Mouse (Mus musculus): ENCODE measurements at regions not wholly inside any gene's neighbourhood (a gene's known extent, or its start where the extent isn't known, plus 50 kb on each side); places are given as distances from the start of the nearest gene placed in this dataset.

GRCm38 (mm10) chr10:104592009-104592603 is 398.3 kb downstream of the Gm4340 start:
- no peaks in the 10 kb centered on the region for H3K9me3 ChIP-seq (replicated peaks; ENCODE audit: control insufficient read depth, insufficient read depth, low read length, poor library complexity, severe bottlenecking)
- H3K4me3 ChIP-seq (ENCODE audit: low read depth, low read length): no peak overlapping the region
- H3K36me3 ChIP-seq (ENCODE audit: control insufficient read depth, insufficient read depth, low read length, poor library complexity, severe bottlenecking): no peaks in the 10 kb centered on the region
- no peak for TF ChIP-seq CTCF (IDR thresholded peaks at IDR 0.05; ENCODE audit: low read depth, low read length)
- no peak for TF ChIP-seq POLR2A (IDR thresholded peaks at IDR 0.05; ENCODE audit: insufficient read depth, low read length)
- TF ChIP-seq EP300 (IDR thresholded peaks at IDR 0.05; ENCODE audit: insufficient read depth, low read depth, low read length): no peak
- no peak overlapping the region for H3K27ac ChIP-seq (ENCODE audit: insufficient read depth, low read length)
- H3K4me1 ChIP-seq (ENCODE audit: control insufficient read depth, insufficient read depth, low read length): no peaks in the 10 kb centered on the region
- H3K27me3 ChIP-seq (ENCODE audit: control insufficient read depth, insufficient read depth, low read length, poor library complexity, severe bottlenecking): no peaks in the 10 kb centered on the region
- H3K9ac ChIP-seq (ENCODE audit: low read depth, poor library complexity, severe bottlenecking): no peak overlapping the region

GRCm38 (mm10) chr10:104595920-104596319 is 402.1 kb downstream of the Gm4340 start:
- no peaks in the 10 kb centered on the region for H3K9me3 ChIP-seq (replicated peaks; ENCODE audit: control insufficient read depth, insufficient read depth, low read length, poor library complexity, severe bottlenecking)
- no peak overlapping the region for H3K27ac ChIP-seq (ENCODE audit: insufficient read depth, low read length)
- H3K4me3 ChIP-seq (ENCODE audit: low read depth, low read length): no peak overlapping the region
- TF ChIP-seq CTCF (IDR thresholded peaks at IDR 0.05; ENCODE audit: low read depth, low read length) (no peak), EP300 (IDR thresholded peaks at IDR 0.05; ENCODE audit: insufficient read depth, low read depth, low read length) (no peak), POLR2A (IDR thresholded peaks at IDR 0.05; ENCODE audit: insufficient read depth, low read length) (no peak)
- no peaks in the 10 kb centered on the region for H3K4me1 ChIP-seq (ENCODE audit: control insufficient read depth, insufficient read depth, low read length)
- H3K27me3 ChIP-seq (ENCODE audit: control insufficient read depth, insufficient read depth, low read length, poor library complexity, severe bottlenecking): no peaks in the 10 kb centered on the region
- H3K9ac ChIP-seq (ENCODE audit: low read depth, poor library complexity, severe bottlenecking): no peak overlapping the region
- no peaks in the 10 kb centered on the region for H3K36me3 ChIP-seq (ENCODE audit: control insufficient read depth, insufficient read depth, low read length, poor library complexity, severe bottlenecking)

GRCm38 (mm10) chr10:104627629-104628028 is 433.8 kb downstream of the Gm4340 start:
- H3K9ac ChIP-seq (ENCODE audit: low read depth, poor library complexity, severe bottlenecking): no peak overlapping the region
- no peaks in the 10 kb centered on the region for H3K9me3 ChIP-seq (replicated peaks; ENCODE audit: control insufficient read depth, insufficient read depth, low read length, poor library complexity, severe bottlenecking)
- H3K27ac ChIP-seq (ENCODE audit: insufficient read depth, low read length): no peak overlapping the region
- H3K4me1 ChIP-seq (ENCODE audit: control insufficient read depth, insufficient read depth, low read length): no peaks in the 10 kb centered on the region
- H3K4me3 ChIP-seq (ENCODE audit: low read depth, low read length): no peak overlapping the region
- TF ChIP-seq CTCF (IDR thresholded peaks at IDR 0.05; ENCODE audit: low read depth, low read length) (no peak), POLR2A (IDR thresholded peaks at IDR 0.05; ENCODE audit: insufficient read depth, low read length) (no peak), EP300 (IDR thresholded peaks at IDR 0.05; ENCODE audit: insufficient read depth, low read depth, low read length) (no peak)
- no peaks in the 10 kb centered on the region for H3K36me3 ChIP-seq (ENCODE audit: control insufficient read depth, insufficient read depth, low read length, poor library complexity, severe bottlenecking)
- H3K27me3 ChIP-seq (ENCODE audit: control insufficient read depth, insufficient read depth, low read length, poor library complexity, severe bottlenecking): no peaks in the 10 kb centered on the region

GRCm38 (mm10) chr10:104651020-104651419 is 457.2 kb downstream of the Gm4340 start:
- H3K4me3 ChIP-seq (ENCODE audit: low read depth, low read length): no peak overlapping the region
- H3K27me3 ChIP-seq (ENCODE audit: control insufficient read depth, insufficient read depth, low read length, poor library complexity, severe bottlenecking): no peaks in the 10 kb centered on the region
- peaks cover 4% of the 10 kb centered on the region; the same call in 1 of the 2 replicates for H3K9me3 ChIP-seq (replicated peaks; ENCODE audit: control insufficient read depth, insufficient read depth, low read length, poor library complexity, severe bottlenecking)
- peak overlapping the region; percentile 29; the same call in 1 of the 2 replicates for H3K27ac ChIP-seq (ENCODE audit: insufficient read depth, low read length)
- no peak overlapping the region for H3K9ac ChIP-seq (ENCODE audit: low read depth, poor library complexity, severe bottlenecking)
- TF ChIP-seq POLR2A (IDR thresholded peaks at IDR 0.05; ENCODE audit: insufficient read depth, low read length): no peak
- TF ChIP-seq EP300 (IDR thresholded peaks at IDR 0.05; ENCODE audit: insufficient read depth, low read depth, low read length): peak; percentile 85
- no peak for TF ChIP-seq CTCF (IDR thresholded peaks at IDR 0.05; ENCODE audit: low read depth, low read length)
- H3K36me3 ChIP-seq (ENCODE audit: control insufficient read depth, insufficient read depth, low read length, poor library complexity, severe bottlenecking): no peaks in the 10 kb centered on the region
- no peaks in the 10 kb centered on the region for H3K4me1 ChIP-seq (ENCODE audit: control insufficient read depth, insufficient read depth, low read length)

GRCm38 (mm10) chr10:104660298-104660697 is 466.5 kb downstream of the Gm4340 start:
- Histone ChIP-seq H3K4me1 (ENCODE audit: control insufficient read depth, insufficient read depth, low read length) (no peaks in the 10 kb centered on the region), H3K9ac (ENCODE audit: low read depth, poor library complexity, severe bottlenecking) (no peak overlapping the region), H3K27me3 (ENCODE audit: control insufficient read depth, insufficient read depth, low read length, poor library complexity, severe bottlenecking) (no peaks in the 10 kb centered on the region), H3K36me3 (ENCODE audit: control insufficient read depth, insufficient read depth, low read length, poor library complexity, severe bottlenecking) (no peaks in the 10 kb centered on the region), H3K9me3 (replicated peaks; ENCODE audit: control insufficient read depth, insufficient read depth, low read length, poor library complexity, severe bottlenecking) (no peaks in the 10 kb centered on the region), H3K27ac (ENCODE audit: insufficient read depth, low read length) (no peak overlapping the region), H3K4me3 (ENCODE audit: low read depth, low read length) (no peak overlapping the region)
- TF ChIP-seq CTCF (IDR thresholded peaks at IDR 0.05; ENCODE audit: low read depth, low read length): no peak
- no peak for TF ChIP-seq POLR2A (IDR thresholded peaks at IDR 0.05; ENCODE audit: insufficient read depth, low read length)
- no peak for TF ChIP-seq EP300 (IDR thresholded peaks at IDR 0.05; ENCODE audit: insufficient read depth, low read depth, low read length)

GRCm38 (mm10) chr10:104661672-104662071 is 467.8 kb downstream of the Gm4340 start:
- H3K27me3 ChIP-seq (ENCODE audit: control insufficient read depth, insufficient read depth, low read length, poor library complexity, severe bottlenecking): no peaks in the 10 kb centered on the region
- H3K36me3 ChIP-seq (ENCODE audit: control insufficient read depth, insufficient read depth, low read length, poor library complexity, severe bottlenecking): no peaks in the 10 kb centered on the region
- H3K4me3 ChIP-seq (ENCODE audit: low read depth, low read length): no peak overlapping the region
- H3K9me3 ChIP-seq (replicated peaks; ENCODE audit: control insufficient read depth, insufficient read depth, low read length, poor library complexity, severe bottlenecking): no peaks in the 10 kb centered on the region
- H3K27ac ChIP-seq (ENCODE audit: insufficient read depth, low read length): no peak overlapping the region
- H3K4me1 ChIP-seq (ENCODE audit: control insufficient read depth, insufficient read depth, low read length): no peaks in the 10 kb centered on the region
- H3K9ac ChIP-seq (ENCODE audit: low read depth, poor library complexity, severe bottlenecking): no peak overlapping the region
- TF ChIP-seq EP300 (IDR thresholded peaks at IDR 0.05; ENCODE audit: insufficient read depth, low read depth, low read length): no peak
- TF ChIP-seq CTCF (IDR thresholded peaks at IDR 0.05; ENCODE audit: low read depth, low read length): no peak
- TF ChIP-seq POLR2A (IDR thresholded peaks at IDR 0.05; ENCODE audit: insufficient read depth, low read length): no peak
